Mouse (Mus musculus) left cerebral cortex, postnatal 25 days (tissue): Measurements from ENCODE around the gene Hnrnpa0. TPM values are rescaled to one million over a fixed set of nuclear protein-coding genes. Genes with fewer than 3 reads are reported as not detected.

Source experiments
- DNase-seq, 2 experiments: peaks; one replicate each; pipeline ENCODE4 v3.0.0; 2022; ENCODE audit warnings: low spot score in 2 of 2, mixed read lengths in 1 of 2
- intact Hi-C: fragments of 180-260 bp; cut with DNase I; formaldehyde crosslinking; loops from one replicate; pipeline ENCODE4 v1.15.1; 2025
- total RNA-seq, 2 experiments: library from RNA; stranded (reverse); gene quantifications; 2 replicates each; pipeline ENCODE4 v1.2.3; 2021

The Hnrnpa0 gene
- total RNA-seq, 2 experiments from 2014 or later: 112 to 119 TPM

DNA sequence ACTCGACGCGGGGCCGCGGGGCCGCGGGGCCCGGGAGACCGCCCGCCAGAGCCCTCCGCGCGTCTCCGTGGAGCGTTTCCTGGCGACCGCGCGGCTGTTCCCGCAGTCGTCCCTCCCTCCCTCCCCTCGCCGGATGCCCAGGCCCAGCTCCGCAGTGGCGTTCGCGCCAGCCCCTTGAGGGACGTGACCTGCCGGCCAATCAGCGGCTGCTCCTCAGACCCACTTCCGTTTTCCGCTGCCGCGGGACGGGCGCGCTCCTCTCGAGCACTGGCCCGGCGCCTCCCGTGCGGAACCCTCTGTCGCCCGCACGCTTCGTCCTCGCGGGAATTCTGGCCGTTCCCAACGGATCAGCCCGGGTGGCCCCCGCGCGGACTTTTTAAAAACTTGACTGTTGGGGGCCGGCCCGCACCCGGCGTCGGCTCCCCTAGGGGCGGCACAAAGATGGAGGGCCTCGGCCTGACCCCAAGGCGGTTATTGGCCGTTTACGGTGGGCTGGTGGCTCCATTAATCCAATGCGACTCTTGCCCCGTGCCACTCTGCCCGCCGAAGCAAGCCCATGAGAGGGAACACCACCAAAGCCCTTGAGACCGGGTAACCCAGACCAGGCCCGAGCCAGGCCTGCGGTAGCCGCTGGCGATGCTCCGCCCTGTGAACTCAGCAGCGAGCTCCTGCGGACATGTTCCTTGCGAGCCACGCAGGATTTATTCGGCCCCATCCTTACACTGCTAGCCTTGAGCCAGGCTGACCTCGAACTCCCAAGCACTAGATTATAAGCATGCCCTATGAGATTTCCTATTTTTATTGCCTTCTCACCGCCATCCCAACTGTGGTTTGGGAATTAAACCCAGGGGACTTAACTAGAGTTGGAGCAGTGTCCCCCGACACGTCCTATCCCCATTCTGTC, 664 bp upstream of the Hnrnpa0 start:
- peak; percentile 95 to 97 for DNase-seq
- intact Hi-C loops: no loop called here

DNA sequence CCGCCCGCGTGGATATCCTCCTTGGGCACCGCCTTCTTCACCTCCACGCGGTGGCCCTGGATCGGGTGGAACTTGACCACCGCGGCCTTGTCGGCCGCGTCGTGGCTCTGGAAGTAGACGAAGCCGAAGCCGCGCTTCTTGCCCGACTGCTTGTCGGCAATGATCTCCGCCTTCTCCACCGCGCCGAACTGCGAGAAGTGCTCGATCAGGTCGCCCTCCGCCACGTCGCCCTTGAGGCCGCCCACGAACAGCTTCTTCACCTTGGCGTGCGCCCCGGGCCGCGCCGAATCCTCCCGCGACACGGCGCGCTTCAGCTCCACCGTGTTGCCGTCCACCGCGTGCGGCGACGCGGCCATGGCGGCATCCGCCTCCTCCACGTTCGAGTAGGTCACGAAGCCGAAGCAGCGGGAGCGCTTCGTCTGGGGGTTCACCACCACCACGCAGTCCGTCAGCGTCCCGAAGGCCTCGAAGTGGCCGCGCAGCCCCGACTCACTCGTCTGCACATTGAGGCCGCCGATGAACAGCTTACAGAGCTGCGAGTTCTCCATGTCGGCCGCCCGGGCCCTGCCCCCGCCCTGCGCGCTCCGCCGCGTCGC, 492 bp downstream of the Hnrnpa0 start:
- intact Hi-C loops: no loop called here
- DNase-seq: peak; percentile 64 to 80

DNA sequence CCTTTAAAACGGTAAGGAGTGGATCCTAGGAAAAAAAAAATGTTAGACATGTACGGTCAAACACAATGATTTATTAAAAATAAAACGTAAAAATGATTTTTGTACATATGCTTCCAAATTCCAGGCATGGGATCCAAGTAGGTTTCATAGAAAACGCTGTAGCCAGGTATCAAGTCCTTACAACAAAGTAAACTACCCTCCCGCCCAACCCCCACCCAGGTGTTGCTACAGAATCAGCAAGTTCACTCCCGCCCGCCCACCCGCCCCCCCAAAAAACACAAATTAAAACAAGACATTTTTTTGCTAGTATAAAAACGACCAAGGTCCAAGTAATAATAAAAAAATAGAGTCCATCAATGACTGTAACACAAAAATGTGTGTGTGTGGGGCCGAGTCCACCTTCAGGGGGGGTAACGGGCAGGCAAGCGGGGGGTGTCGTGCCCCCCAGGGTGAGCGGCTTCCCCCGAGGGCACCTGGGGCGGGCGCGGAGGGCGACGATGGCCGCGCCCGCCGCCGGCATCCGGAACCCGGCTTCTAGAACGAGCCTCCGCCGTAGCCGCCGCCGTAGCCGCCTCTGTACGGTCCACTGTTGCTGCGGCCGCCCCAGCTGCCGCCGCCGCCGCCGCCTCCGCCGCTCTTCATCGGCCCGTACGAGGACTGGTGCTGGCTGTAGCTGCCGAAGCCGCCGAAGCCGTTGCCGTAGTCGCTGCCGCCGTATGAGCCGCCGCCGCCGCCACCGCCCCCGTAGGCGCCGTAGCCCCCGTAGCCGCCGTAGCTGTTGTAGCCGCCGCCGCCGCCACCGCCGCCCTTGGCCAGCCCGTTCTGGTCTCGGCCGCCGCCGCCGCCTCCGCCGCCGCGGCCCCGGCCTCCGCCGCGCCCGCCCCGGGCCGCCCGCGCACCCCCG, 1.2 kb downstream of the Hnrnpa0 start:
- DNase-seq: no peak
- intact Hi-C loops: no loop called here

DNA sequence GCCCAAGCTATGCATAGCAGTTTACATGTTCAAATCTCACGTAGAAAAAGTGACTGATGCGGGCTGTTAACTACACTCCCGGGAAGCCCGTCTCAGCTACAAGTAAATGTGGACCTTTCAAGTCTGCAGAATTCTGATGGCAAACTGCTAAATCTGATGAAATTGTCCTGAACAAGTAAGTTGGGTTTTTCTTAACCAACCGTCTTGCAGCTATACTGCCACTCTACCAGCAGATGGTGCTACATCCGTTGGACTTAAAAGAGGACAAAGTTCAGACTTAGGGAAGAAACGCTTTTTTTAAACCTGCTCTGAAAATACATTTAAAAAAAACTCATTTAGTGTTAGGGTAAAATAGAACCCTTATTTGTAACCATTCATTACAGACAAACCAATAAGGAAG, 2.2 kb downstream of the Hnrnpa0 start:
- DNase-seq: peak in 1 of 2 experiments; percentile 53
- intact Hi-C loops: no loop called here

DNA sequence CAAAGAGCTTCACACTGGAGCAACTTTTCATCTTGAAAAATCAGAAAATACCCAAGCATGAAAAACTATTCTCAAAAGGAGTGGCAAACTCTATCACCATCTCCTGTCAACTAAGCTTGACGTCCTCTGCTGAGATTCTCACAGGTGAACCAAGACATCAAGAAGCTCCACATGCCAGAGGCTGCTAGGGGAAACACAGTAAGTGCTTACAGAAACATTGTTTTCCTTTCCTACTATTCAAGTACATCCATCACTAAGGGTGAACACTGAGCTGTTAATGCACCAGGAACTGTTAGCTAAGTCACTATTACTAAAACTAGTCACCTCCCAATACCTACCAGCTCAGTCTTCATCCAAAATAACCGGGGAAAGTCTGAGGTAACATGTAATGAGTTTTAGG, 3.4 kb downstream of the Hnrnpa0 start:
- intact Hi-C loops: no loop called here

DNA sequence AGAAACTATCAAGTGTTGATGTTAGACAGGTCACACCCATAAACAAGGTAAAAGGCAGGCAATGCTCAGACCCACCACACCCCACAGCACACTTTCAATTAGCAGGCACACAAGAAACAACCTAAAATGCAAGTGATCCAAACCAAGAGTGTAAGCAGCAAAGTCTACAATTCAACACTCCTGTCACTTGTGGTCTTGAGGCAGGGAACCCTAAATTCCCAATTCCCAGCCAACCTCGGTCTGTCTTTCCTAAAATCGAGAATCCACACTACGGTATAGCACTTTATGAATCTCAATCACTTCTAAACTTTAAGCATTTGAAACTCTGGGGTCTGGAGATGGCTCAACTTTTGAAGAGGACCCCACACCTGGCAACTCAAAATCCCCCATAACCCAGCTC, 4.1 kb downstream of the Hnrnpa0 start:
- no peak for DNase-seq
- intact Hi-C loops: no loop called here

More for the DNA sequence above, 3.4 kb downstream of the Hnrnpa0 start:
- no peak for DNase-seq

DNA sequence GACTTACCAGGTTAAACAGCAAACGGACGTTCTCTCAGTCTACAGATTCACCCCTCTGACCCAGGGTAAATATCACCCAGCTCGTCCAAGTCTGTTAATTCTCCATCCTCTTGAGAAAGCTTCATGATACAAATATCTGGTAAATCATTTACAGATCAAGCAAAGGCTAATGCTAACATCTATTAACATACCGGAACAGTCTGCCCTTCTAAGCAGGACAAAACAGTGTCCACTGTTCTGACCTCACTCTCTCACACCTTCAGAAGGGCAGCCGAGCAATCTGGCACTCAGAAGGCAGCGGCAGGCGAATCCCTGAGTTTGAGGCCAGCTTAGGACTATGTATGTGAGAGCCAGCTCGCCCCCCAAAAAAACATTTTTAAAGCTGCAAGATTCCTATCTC, 5.0 kb downstream of the Hnrnpa0 start:
- intact Hi-C loops: no loop called here

DNA sequence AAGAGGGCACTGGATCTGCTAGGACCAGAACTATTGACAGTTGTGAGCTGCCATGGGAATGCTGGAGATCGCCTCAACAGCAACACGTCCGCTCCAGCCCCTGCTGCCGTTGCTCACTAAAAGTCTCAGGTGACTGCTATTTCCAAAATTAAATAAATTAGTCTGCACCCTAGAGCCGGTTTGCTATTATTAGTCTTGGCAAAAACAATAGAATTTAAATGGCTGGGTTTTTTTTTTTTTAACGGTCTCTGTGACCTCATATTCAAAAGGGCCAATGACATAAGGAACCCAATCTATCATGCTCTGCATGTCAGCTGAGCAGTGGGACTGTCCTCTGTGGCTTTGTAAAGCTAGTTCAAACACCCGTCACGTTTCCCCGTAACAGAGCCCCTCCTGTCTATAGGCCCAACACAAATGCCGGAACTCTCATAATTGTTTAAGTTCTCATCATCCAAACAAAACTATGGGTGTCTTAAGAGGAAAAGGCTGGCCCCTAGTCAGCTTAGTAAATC, 5.5 kb downstream of the Hnrnpa0 start:
- no peak for DNase-seq
- intact Hi-C loops: no loop called here

More for the DNA sequence above, 5.0 kb downstream of the Hnrnpa0 start:
- DNase-seq: no peak

DNA sequence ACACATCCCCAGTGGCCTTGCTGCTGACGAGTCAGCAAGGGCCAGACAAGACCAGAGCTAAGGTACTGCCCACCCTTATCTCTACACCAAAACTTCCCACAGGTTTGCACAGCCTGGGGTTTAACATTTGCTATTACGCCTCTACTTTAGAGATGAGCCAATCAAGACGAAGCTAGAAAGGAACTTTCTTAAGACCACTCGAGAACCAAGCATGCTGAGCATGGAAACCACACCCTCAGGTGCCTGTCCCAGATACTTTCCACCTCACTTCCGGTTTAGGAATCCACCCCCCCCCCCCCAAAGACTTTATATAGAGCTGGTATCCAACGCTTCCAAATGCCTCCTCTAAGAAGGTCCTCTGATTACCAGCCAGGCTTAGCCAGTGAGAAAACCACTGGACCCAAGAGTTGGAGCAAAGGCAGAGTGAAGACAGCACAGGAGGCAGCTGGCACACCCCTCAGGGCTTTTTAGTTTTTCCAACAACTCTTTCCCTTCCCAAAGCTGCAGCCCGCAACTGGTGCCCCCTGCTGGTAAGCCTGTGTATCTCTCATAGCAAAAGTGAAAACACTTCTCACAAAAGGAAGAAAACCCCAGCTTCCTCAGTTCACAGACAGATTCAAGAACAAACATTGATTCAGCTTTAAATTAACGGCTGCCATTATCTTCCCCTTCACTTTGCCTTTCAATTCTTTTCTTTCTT, 10.9 kb downstream of the Hnrnpa0 start:
- intact Hi-C loops: loop anchor here (2.0 kb wide), 1 partner anchor 105 kb away; no protein-coding TSS in a partner anchor
- no peak for DNase-seq

DNA sequence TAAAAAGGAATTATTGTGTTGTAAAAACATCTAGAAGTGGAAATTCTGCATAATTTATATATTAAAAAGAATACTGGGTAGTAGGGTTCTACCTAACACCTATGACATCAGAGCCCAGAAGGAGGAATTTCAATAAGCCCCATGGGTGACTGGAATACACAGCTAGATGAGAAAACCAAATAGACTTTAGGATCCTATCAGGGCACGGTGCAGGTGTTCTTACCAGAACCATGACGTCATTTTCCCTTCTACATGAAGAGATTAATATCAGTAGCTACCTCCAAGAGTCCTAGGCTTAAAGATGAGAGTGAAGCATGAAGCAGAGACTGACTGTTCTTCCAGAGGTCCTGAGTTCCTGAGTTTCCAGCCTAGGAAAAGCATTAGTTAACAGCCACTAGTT, 11.6 kb downstream of the Hnrnpa0 start:
- DNase-seq: no peak
- intact Hi-C loops: loop anchor here (2.0 kb wide), 1 partner anchor 104 kb away; no protein-coding TSS in a partner anchor

DNA sequence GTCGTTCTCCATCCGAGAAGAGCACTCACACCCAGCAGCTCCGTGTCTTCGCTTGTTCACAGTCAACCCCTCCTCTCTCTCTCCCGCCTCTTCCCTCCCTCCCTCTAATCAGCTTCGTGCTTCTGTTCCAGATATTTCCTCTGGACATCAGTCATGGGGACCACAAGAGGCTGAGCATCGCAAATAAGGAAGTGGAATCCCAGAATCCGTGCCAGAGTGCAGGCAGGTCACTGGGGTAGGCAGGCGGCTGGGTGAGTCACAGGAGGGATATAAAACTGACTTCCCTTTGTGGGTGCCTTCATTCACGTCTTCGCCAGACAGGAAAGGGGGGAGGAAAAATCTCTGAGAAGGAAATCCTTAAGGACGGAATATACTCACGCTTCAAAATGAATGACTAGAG, 13.1 kb downstream of the Hnrnpa0 start:
- DNase-seq: no peak
- intact Hi-C loops: no loop called here

DNA sequence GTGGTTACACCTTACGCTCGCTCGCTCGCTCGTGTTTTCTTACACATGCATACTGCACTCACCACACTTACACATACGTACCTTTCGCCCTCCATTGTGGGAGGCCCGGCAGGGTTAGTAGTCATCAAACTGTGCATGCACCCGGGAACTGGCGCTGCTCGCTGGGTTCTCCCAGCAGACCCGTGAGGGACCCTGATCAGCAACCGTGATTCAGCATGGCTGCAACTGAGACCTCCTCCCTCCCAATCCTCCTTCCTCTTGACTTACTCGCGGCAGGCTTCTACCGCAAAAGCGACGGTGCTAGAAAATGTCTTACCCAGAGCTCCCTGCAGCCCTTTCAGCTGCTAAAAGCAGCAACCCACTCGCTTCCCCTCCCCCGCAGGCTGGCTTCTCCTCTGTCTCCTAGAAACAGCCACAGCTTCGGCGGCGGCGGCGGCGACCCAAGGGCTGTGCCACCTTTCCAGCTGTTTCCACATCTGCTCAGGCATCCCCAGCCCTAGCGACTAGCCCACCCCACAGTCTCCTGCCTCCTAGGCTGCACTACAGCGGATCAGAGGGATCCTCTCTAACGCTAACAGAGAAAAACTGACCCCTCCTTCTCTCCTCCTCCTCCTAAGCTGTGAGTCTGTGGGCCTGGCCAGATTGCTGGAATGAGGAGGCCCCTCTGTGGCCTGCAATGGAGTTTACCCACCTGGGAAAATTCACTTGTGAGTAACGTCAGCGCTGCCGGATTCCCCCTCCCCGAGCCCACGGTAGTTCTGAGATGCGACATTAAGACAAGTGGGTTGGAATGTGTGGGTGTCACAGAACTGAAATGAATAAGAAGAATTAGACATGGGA, 15.1 kb downstream of the Hnrnpa0 start, which contains the start of gene Klhl3:
TSS of gene Klhl3 (minus strand) at position 532 of the 840 bp plus-strand sequence.
- peak; percentile 84 to 92 for DNase-seq
- intact Hi-C loops: loop anchor here (2.0 kb wide), 3 partner anchors 38 to 78 kb away; no protein-coding TSS in a partner anchor

DNA sequence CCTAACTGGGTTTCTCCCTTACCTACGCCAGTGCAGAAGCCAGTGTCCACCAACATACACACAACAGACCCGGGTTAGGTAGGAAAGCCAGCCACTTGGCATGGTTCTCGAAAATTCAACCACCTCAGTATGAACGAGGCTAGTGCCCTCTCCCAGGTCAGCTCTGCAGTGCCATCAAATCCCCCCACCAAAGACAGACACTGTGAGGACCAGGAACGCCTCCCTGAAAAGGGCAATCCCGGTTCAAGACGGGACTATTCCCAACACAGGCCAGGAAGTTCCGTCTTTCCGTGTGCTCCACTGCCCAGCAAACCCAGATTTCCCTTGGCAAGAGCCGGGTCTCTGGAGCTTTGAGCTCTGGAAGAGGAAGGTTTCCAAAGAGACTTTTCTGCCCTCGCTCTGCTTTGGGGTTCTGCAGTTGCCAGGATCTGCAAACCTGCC, 15.7 kb downstream of the Hnrnpa0 start:
- no peak for DNase-seq
- intact Hi-C loops: loop anchor here (2.0 kb wide), 3 partner anchors 38 to 78 kb away; no protein-coding TSS in a partner anchor

DNA sequence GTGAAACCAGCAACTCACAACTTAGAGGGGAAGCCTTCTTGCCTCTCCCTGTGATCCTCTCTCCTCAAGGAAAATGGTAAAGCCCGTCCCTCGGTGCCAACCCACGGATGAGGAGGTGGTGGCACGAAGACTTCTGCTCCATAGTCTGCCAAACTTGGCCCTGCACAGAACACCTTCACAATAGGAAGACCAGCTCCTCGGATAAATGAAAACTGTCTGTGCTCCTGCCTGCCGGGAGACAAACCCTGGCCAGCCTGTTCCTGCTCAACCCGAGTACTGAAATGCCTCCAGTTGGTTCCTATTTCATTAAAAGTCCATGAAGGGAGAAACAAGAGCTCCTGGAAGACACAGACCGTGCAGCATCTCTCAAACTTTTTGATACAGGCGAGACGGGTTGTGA, 16.2 kb downstream of the Hnrnpa0 start:
- peak; percentile 42 to 78 for DNase-seq
- intact Hi-C loops: loop anchor here (2.0 kb wide), 3 partner anchors 37 to 77 kb away; no protein-coding TSS in a partner anchor

DNA sequence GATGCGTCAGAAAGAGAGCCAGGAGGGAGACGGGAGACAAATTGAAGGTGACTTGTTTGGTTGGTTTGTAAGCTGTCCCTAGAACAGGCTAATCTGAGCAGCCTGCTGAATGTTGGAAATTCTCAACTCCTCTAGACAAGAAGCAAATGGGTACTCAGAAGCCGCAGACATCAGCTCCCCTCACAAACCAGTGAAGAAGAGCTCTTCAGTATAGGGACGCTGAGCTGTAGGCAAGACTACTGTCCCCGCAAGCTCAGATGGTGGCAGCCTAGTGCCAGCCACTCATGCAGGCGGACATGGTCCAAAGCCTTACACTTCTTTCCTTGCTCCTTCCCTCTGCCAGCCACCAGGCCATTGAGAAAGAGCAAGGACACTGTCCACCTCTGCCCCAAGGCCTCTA, 17.1 kb downstream of the Hnrnpa0 start:
- peak in 1 of 2 experiments; percentile 66 for DNase-seq
- intact Hi-C loops: no loop called here

DNA sequence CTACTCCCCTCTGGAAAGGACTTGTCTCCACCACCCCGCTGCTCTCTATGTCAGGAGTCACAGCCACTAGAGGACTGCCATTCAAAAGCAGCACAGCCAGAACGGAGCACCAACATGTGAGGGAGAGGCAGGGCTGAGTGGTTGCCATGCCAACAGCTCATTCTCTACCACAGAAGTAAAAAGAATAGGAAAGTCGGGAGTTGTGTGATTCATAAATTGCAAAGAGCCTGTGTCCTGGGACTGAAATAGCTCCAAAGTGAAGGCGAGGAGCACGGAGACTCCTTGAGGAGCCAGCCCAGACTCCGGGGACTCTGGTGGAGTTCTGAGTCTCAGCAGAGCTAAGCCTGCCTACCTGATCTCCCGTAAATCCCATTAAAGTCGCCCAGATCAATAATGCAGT, 37.7 kb downstream of the Hnrnpa0 start:
- intact Hi-C loops: no loop called here
- DNase-seq: peak; percentile 80 to 92

DNA sequence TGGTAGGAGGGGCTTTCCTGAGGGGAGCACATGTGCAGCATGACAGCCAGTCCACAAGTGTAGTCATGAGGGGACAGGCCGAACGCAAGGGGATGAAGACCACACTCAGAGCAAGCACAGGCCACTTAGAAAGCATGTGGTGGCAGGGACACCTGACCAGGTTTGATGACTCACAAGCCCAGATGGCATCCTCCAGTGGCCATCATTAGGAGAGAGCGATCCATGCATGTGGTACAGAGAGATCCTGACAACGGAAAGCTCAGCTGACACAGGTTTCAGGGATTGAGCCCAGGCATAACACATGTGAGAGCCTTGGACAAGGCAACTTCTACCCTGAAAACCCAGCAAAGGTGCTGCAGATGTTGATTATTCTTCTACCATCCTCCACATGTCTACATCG, 44.0 kb downstream of the Hnrnpa0 start:
- no peak for DNase-seq
- intact Hi-C loops: no loop called here

DNA sequence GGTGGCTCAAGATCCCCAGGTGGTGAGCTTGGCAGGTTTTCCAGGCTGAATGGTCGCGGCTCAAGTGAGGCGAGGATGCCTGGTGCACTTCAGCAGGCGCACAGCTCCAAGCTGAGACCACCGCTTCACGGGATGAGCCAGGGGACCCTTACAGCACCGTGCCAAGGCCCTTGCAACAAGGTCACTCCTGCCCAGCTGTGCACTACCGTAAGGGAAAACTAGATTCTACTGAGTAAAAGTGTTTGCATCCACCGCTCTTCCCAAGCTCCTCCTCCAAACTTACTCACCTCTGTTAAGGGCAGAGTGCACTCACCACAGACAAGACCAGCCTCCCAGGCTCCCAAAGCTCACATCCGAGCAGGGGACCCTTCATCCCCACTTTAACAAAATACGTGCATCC, 44.8 kb downstream of the Hnrnpa0 start:
- DNase-seq: no peak
- intact Hi-C loops: no loop called here
